Mouse (Mus musculus): ENCODE data around the gene Tmem170b. TPM values are rescaled to one million over a fixed set of nuclear protein-coding genes. Genes with fewer than 3 reads are reported as not detected.
A peak's percentile ranks its signal among the peaks of the same experiment; 100 is the strongest.

The Tmem170b gene
- polyA plus RNA-seq, 1 experiment, result 21.6 TPM

GRCm38 (mm10) chr13:41573126-41573846, 32.4 kb upstream of the Tmem170b start:
- TF ChIP-seq CTCF (IDR thresholded peaks at IDR 0.05; ENCODE audit: borderline replicate concordance, insufficient read depth, low read depth, low read length) (no peak), POLR2A (IDR thresholded peaks at IDR 0.05; ENCODE audit: borderline replicate concordance, insufficient read depth, low read length) (no peak)
- H3K27ac ChIP-seq (ENCODE audit: insufficient read depth, low read length), result no peak overlapping the region
- H3K27me3 ChIP-seq (ENCODE audit: control insufficient read depth, insufficient read depth, low read length), result no peaks in the 10 kb centered on the region; the same call in 1 of the 2 replicates
- 24% methylated on average over 4 of the region's 4 CpGs for WGBS
- no peak overlapping the region for H3K4me3 ChIP-seq (replicated peaks; ENCODE audit: insufficient read depth, low read depth, low read length)
- no peaks in the 10 kb centered on the region for H3K4me1 ChIP-seq (ENCODE audit: control insufficient read depth, insufficient read depth, low read length)
- no peak for DNase-seq

DNA sequence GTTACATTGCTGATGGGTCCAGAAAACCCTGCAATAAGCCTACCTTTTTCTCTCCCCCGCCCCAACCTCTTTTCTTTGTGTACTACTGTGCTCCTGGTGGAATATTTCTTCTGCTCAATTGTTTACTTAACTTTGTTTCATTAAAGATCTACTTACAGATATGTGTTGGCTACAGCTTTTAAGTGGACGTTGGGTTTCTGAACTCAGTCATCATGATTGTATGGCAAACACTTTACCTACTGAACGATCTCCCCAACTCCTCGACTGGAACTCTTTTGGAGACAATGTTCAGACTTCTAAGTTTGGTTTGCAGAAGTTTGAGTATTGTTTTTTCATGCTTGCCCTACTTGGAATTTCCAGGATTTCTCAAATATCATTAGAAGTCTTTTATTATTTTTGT, 24.6 kb upstream of the Tmem170b start:
- H3K27ac ChIP-seq (ENCODE audit: insufficient read depth, low read length), result no peak overlapping the region
- TF ChIP-seq POLR2A (IDR thresholded peaks at IDR 0.05; ENCODE audit: borderline replicate concordance, insufficient read depth, low read length) (no peak), CTCF (IDR thresholded peaks at IDR 0.05; ENCODE audit: borderline replicate concordance, insufficient read depth, low read depth, low read length) (no peak)
- WGBS, result 77% methylated on average over 4 of the region's 4 CpGs

DNA sequence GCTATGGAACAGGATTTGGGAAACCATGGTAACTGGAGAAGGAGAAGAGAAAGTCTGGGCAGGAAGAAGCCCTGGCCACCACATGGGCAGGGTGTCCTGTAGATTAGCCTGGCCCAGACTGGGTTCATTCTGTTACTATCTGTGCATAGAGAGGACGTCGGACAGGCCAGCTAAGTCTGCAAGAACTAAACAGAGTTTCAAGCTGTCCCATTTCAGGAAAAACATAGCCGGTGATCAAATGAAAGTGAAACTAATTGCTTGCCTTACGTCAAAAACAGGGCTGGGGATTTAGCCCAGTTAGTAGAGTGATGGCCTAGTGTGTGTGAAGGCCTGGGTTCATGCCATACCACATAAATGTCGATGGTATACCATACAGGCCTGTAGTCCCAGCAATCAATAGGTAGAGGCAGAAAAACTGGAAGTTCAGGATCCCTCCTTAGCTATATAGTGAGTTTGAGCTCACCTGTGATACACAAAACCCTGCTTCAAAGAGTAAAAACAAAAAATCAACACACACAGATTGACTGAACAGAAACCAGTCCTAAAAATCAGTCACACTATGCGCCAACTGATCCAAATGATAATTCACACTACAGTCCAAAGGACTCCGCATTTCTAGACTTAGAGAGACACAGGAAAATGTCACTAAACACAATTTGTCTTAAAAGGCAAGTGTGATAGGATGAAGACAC, 21.9 kb upstream of the Tmem170b start:
- peak overlapping the region; percentile 30; the same call in 1 of the 2 replicates for H3K27ac ChIP-seq (ENCODE audit: insufficient read depth, low read length)
- WGBS, result 62% methylated on average over 7 of the region's 7 CpGs

More for the DNA sequence above, 24.6 kb upstream of the Tmem170b start:
- Histone ChIP-seq H3K4me3 (replicated peaks; ENCODE audit: insufficient read depth, low read depth, low read length) (no peak overlapping the region), H3K27me3 (ENCODE audit: control insufficient read depth, insufficient read depth, low read length) (no peaks in the 10 kb centered on the region), H3K4me1 (ENCODE audit: control insufficient read depth, insufficient read depth, low read length) (no peaks in the 10 kb centered on the region)
- no peak for DNase-seq

DNA sequence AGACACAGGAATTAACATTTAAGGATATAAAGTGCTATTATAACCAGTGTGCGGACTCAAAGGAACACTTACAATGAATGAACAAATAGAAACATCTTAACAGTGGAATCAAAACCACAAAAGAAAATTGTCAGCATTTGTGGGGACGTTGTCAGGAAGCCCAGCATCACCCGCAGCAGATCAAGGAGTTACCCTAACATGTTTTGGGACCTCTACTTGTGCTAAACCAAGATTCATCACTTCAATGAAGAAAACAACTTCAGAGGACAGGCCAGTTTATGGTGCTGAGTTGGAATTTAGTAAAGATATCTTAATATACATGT, 21.4 kb upstream of the Tmem170b start:
- WGBS, result 90% methylated on average over 3 of the region's 3 CpGs
- no peak for DNase-seq
- H3K27me3 ChIP-seq (ENCODE audit: control insufficient read depth, insufficient read depth, low read length), result no peaks in the 10 kb centered on the region
- no peak overlapping the region for H3K27ac ChIP-seq (ENCODE audit: insufficient read depth, low read length)
- TF ChIP-seq CTCF (IDR thresholded peaks at IDR 0.05; ENCODE audit: borderline replicate concordance, insufficient read depth, low read depth, low read length) (no peak), POLR2A (IDR thresholded peaks at IDR 0.05; ENCODE audit: borderline replicate concordance, insufficient read depth, low read length) (no peak)
- no peak overlapping the region for H3K4me3 ChIP-seq (replicated peaks; ENCODE audit: insufficient read depth, low read depth, low read length)
- H3K4me1 ChIP-seq (ENCODE audit: control insufficient read depth, insufficient read depth, low read length), result no peaks in the 10 kb centered on the region

More for the DNA sequence above, 21.9 kb upstream of the Tmem170b start:
- DNase-seq, result no peak
- Histone ChIP-seq H3K4me3 (replicated peaks; ENCODE audit: insufficient read depth, low read depth, low read length) (peak overlapping the region; percentile 30), H3K4me1 (ENCODE audit: control insufficient read depth, insufficient read depth, low read length) (no peaks in the 10 kb centered on the region), H3K27me3 (ENCODE audit: control insufficient read depth, insufficient read depth, low read length) (no peaks in the 10 kb centered on the region)
- TF ChIP-seq POLR2A (IDR thresholded peaks at IDR 0.05; ENCODE audit: borderline replicate concordance, insufficient read depth, low read length) (no peak), CTCF (IDR thresholded peaks at IDR 0.05; ENCODE audit: borderline replicate concordance, insufficient read depth, low read depth, low read length) (no peak)

DNA sequence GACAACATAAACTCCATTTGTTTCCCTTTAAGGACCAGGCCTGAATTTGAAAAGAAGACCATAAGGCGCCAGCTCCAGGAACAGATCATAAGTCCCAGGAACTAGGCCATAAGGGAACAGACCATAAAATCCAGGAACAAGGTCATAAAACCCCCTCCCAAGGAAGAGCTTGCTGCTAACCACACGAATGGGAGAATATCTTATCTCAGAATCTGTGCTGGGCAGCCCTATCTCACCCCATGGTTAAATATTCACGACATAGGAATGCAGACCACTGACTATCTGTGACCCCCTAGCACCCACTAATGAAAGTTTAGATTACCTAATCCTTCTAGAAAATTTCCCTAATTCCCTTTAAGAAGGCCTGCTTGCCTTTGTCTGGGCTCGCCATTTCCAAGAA, 20.8 kb upstream of the Tmem170b start:
- no peak for TF ChIP-seq CTCF (IDR thresholded peaks at IDR 0.05; ENCODE audit: borderline replicate concordance, insufficient read depth, low read depth, low read length)
- TF ChIP-seq POLR2A (IDR thresholded peaks at IDR 0.05; ENCODE audit: borderline replicate concordance, insufficient read depth, low read length), result no peak
- Histone ChIP-seq H3K27me3 (ENCODE audit: control insufficient read depth, insufficient read depth, low read length) (no peaks in the 10 kb centered on the region), H3K4me1 (ENCODE audit: control insufficient read depth, insufficient read depth, low read length) (no peaks in the 10 kb centered on the region), H3K4me3 (replicated peaks; ENCODE audit: insufficient read depth, low read depth, low read length) (no peak overlapping the region), H3K27ac (ENCODE audit: insufficient read depth, low read length) (no peak overlapping the region)
- WGBS, result 92% methylated on average over 4 of the region's 4 CpGs
- DNase-seq, result no peak

DNA sequence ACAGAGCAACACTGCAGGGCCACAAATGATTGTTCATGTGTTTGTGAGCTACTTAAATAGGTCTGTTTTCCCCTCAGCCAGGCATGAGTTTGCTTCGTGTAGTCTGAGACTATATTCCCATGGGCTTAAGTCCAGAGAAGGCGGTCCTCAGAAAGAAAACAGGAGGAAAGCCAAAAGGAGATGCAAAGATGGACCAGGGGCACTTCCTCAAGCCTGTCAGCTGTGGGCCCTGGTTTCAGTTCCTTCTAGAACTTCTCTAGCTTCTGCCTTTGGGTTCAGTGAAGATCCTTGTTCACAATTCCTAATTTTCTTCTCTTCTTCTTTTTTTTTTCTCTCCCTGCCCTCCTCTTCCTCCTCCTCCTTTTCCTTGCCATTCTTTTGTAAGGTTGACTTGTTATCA, 9.0 kb upstream of the Tmem170b start:
- DNase-seq, result no peak
- no peaks in the 10 kb centered on the region for H3K27me3 ChIP-seq (ENCODE audit: control insufficient read depth, insufficient read depth, low read length)
- no peaks in the 10 kb centered on the region for H3K4me1 ChIP-seq (ENCODE audit: control insufficient read depth, insufficient read depth, low read length)
- H3K4me3 ChIP-seq (replicated peaks; ENCODE audit: insufficient read depth, low read depth, low read length), result no peak overlapping the region
- 27% methylated on average over 2 of the region's 2 CpGs for WGBS
- H3K27ac ChIP-seq (ENCODE audit: insufficient read depth, low read length), result no peak overlapping the region
- TF ChIP-seq CTCF (IDR thresholded peaks at IDR 0.05; ENCODE audit: borderline replicate concordance, insufficient read depth, low read depth, low read length) (no peak), POLR2A (IDR thresholded peaks at IDR 0.05; ENCODE audit: borderline replicate concordance, insufficient read depth, low read length) (no peak)

DNA sequence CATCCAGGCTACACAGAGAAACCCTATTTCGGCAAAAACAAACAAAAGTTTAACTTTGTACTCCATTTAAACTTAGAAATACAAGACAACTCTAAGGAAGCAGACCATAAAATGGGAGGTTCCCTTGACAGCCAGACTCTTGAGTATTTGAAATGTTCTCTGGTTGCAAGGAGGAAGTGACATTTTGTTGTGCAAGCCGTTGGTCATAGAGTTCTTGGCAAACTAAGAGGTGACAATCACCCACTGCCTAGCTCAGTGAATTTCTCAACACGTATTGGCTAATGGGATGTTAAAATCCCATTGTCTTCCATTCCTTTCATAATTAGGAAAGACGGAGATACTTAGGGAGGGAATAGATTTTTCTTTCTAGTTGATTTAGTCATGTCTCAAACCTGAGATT, 5.7 kb upstream of the Tmem170b start:
- TF ChIP-seq CTCF (IDR thresholded peaks at IDR 0.05; ENCODE audit: borderline replicate concordance, insufficient read depth, low read depth, low read length) (no peak), POLR2A (IDR thresholded peaks at IDR 0.05; ENCODE audit: borderline replicate concordance, insufficient read depth, low read length) (no peak)
- no peak overlapping the region for H3K4me3 ChIP-seq (replicated peaks; ENCODE audit: insufficient read depth, low read depth, low read length)
- no peaks in the 10 kb centered on the region for H3K27me3 ChIP-seq (ENCODE audit: control insufficient read depth, insufficient read depth, low read length)
- H3K4me1 ChIP-seq (ENCODE audit: control insufficient read depth, insufficient read depth, low read length), result no peaks in the 10 kb centered on the region
- DNase-seq, result no peak
- H3K27ac ChIP-seq (ENCODE audit: insufficient read depth, low read length), result no peak overlapping the region
- 62% methylated on average over 4 of the region's 4 CpGs for WGBS

- no peak overlapping the region for H3K27ac ChIP-seq (ENCODE audit: insufficient read depth, low read length)
- TF ChIP-seq CTCF (IDR thresholded peaks at IDR 0.05; ENCODE audit: borderline replicate concordance, insufficient read depth, low read depth, low read length) (no peak), POLR2A (IDR thresholded peaks at IDR 0.05; ENCODE audit: borderline replicate concordance, insufficient read depth, low read length) (no peak)
- H3K4me3 ChIP-seq (replicated peaks; ENCODE audit: insufficient read depth, low read depth, low read length), result no peak overlapping the region
- WGBS, result 93% methylated on average over 3 of the region's 3 CpGs
- no peaks in the 10 kb centered on the region for H3K27me3 ChIP-seq (ENCODE audit: control insufficient read depth, insufficient read depth, low read length)
- H3K4me1 ChIP-seq (ENCODE audit: control insufficient read depth, insufficient read depth, low read length), result no peaks in the 10 kb centered on the region
- no peak for DNase-seq
Observed at GRCm38 (mm10) chr13:41601056-41601455, 4.7 kb upstream of the Tmem170b start.

Data from cerebellum, adult 2 months (tissue).